Mouse (Mus musculus): ENCODE data around the gene Hist1h4f.
A peak's percentile ranks its signal among the peaks of the same experiment; 100 is the strongest.

The Hist1h4f gene

GRCm38 (mm10) chr13:23533560-23534367 lies 17.7 kb downstream of the Hist1h4f start, which contains the start of gene Hist1h2af:
Hist1h2af (plus strand) TSS chr13:23533906.
- DNase-seq (ENCODE audit: low spot score), result peak; percentile 40

GRCm38 (mm10) chr13:23532262-23533075 lies 19.0 kb downstream of the Hist1h4f start:
- no peak for DNase-seq (ENCODE audit: low spot score)

GRCm38 (mm10) chr13:23530901-23531875 lies 20.3 kb downstream of the Hist1h4f start, which contains the start of gene Hist1h4h:
Hist1h4h (plus strand) TSS chr13:23531050.
- DNase-seq (ENCODE audit: low spot score), result peak; percentile 92

GRCm38 (mm10) chr13:23530181-23530900 lies 21.1 kb downstream of the Hist1h4f start:
- DNase-seq (ENCODE audit: low spot score), result peak; percentile 52

GRCm38 (mm10) chr13:23529480-23530165 lies 21.8 kb downstream of the Hist1h4f start:
- DNase-seq (ENCODE audit: low spot score), result no peak

GRCm38 (mm10) chr13:23529005-23529404 lies 22.4 kb downstream of the Hist1h4f start:
- DNase-seq (ENCODE audit: low spot score), result no peak

GRCm38 (mm10) chr13:23526312-23526711 lies 25.1 kb downstream of the Hist1h4f start:
- peak; percentile 89 for DNase-seq (ENCODE audit: low spot score)

GRCm38 (mm10) chr13:23525901-23526300 lies 25.5 kb downstream of the Hist1h4f start:
- no peak for DNase-seq (ENCODE audit: low spot score)

- DNase-seq (ENCODE audit: low spot score), result peak; percentile 82
Observed at GRCm38 (mm10) chr13:23524654-23525053, 26.8 kb downstream of the Hist1h4f start.

- no peak for DNase-seq (ENCODE audit: low spot score)
Observed at GRCm38 (mm10) chr13:23523976-23524375, 27.5 kb downstream of the Hist1h4f start.

- peak; percentile 58 for DNase-seq (ENCODE audit: low spot score)
Observed at GRCm38 (mm10) chr13:23521703-23522102, 29.7 kb downstream of the Hist1h4f start.

- DNase-seq (ENCODE audit: low spot score), result peak; percentile 56
Observed at GRCm38 (mm10) chr13:23519416-23519815, 32.0 kb downstream of the Hist1h4f start.

- DNase-seq (ENCODE audit: low spot score), result peak; percentile 65
Observed at GRCm38 (mm10) chr13:23518885-23519284, 32.6 kb downstream of the Hist1h4f start.

- DNase-seq (ENCODE audit: low spot score), result no peak
Observed at GRCm38 (mm10) chr13:23518295-23518603, 33.2 kb downstream of the Hist1h4f start.

- peak; percentile 78 for DNase-seq (ENCODE audit: low spot score)
Observed at GRCm38 (mm10) chr13:23517603-23518294, 33.7 kb downstream of the Hist1h4f start.

- peak; percentile 53 for DNase-seq (ENCODE audit: low spot score)
Observed at GRCm38 (mm10) chr13:23516822-23517602, 34.4 kb downstream of the Hist1h4f start.

GRCm38 (mm10) chr13:23515826-23516620 lies 35.4 kb downstream of the Hist1h4f start:
- no peak for DNase-seq (ENCODE audit: low spot score)

- no peak for DNase-seq (ENCODE audit: low spot score)
Observed at GRCm38 (mm10) chr13:23515281-23515680, 36.2 kb downstream of the Hist1h4f start.
